In genomic region chr19:45301432-45301732, GRCm38 (mm10) we compare ENCODE assay signal across 8 mouse cellular contexts.
DNase-seq lines count a peak whose midpoint lies in the region; ATAC-seq and TF ChIP-seq lines count a peak whose summit lies in the region.

No protein-coding gene starts in this region.

- intact Hi-C loops in heart, postnatal 25 days (cut with DNase I): loop anchor here (1.0 to 5.0 kb wide), 4 partner anchors 61 to 241 kb away; partner anchors contain the start of gene Btrc

- DNase-seq in heart, postnatal 25 days (ENCODE audit: low spot score): no peak
- no peak for DNase-seq in forebrain, embryonic 11.5 days (ENCODE audit: low spot score)
- no peak for DNase-seq in liver, embryonic 13.5 days
- DNase-seq in Muller cell, postnatal 12 days (ENCODE audit: inconsistent ontology term): no peak
- DNase-seq in gastrocnemius, postnatal 25 days: no peak
- no peak for DNase-seq in right cerebral cortex, adult 18-20 months

- H3K4me1 ChIP-seq in heart, embryonic 15.5 days (replicated peaks): peaks cover 36% of the 10 kb centered on the region
- H3K4me1 ChIP-seq in ES-Bruce4 (ENCODE audit: control insufficient read depth, insufficient read depth, low read length): no peaks in the 10 kb centered on the region
- peaks cover 8% of the 10 kb centered on the region; the same call in 1 of the 2 replicates for H3K4me1 ChIP-seq in forebrain, embryonic 11.5 days (replicated peaks; ENCODE audit: control insufficient read depth, insufficient read depth, low read length)
- H3K4me1 ChIP-seq in liver, embryonic 13.5 days (replicated peaks): peaks cover 12% of the 10 kb centered on the region

- peak overlapping the region; percentile 73 for H3K27ac ChIP-seq in heart, embryonic 15.5 days
- H3K27ac ChIP-seq in ES-Bruce4 (ENCODE audit: insufficient read depth, low read length): no peak overlapping the region
- peak overlapping the region; percentile 82 for H3K27ac ChIP-seq in forebrain, embryonic 11.5 days (ENCODE audit: low read depth, low read length)
- H3K27ac ChIP-seq in liver, embryonic 13.5 days: no peak overlapping the region

- H3K36me3 ChIP-seq in heart, embryonic 15.5 days: no peaks in the 10 kb centered on the region
- no peaks in the 10 kb centered on the region for H3K36me3 ChIP-seq in ES-Bruce4 (ENCODE audit: control insufficient read depth, insufficient read depth, low read length, poor library complexity, severe bottlenecking)
- no peaks in the 10 kb centered on the region for H3K36me3 ChIP-seq in forebrain, embryonic 11.5 days (ENCODE audit: control insufficient read depth, insufficient read depth, low read length)
- no peaks in the 10 kb centered on the region for H3K36me3 ChIP-seq in liver, embryonic 13.5 days

- peaks cover 69% of the 10 kb centered on the region for H3K27me3 ChIP-seq in heart, embryonic 15.5 days
- H3K27me3 ChIP-seq in ES-Bruce4 (ENCODE audit: control insufficient read depth, insufficient read depth, low read length, poor library complexity, severe bottlenecking): peaks cover 8% of the 10 kb centered on the region
- H3K27me3 ChIP-seq in forebrain, embryonic 11.5 days (ENCODE audit: control insufficient read depth, insufficient read depth, low read length): peaks cover 64% of the 10 kb centered on the region
- peaks cover 98% of the 10 kb centered on the region for H3K27me3 ChIP-seq in liver, embryonic 13.5 days

- TF ChIP-seq CTCF in ES-Bruce4 (IDR thresholded peaks at IDR 0.05; ENCODE audit: low read depth, low read length): no peak

- H3K9ac ChIP-seq in heart, embryonic 15.5 days: peak overlapping the region; percentile 68
- H3K9ac ChIP-seq in ES-Bruce4 (ENCODE audit: low read depth, poor library complexity, severe bottlenecking): peak overlapping the region; percentile 70
- H3K9ac ChIP-seq in forebrain, embryonic 11.5 days (ENCODE audit: low read length): peak overlapping the region; percentile 66
- H3K9ac ChIP-seq in liver, embryonic 13.5 days: no peak overlapping the region

- no peak for ATAC-seq in heart, embryonic 15.5 days (replicated peaks; ENCODE audit: insufficient number of reproducible peaks, insufficient read depth, low FRiP score, low read depth)
- no peak for ATAC-seq in forebrain, embryonic 11.5 days (replicated peaks; ENCODE audit: low FRiP score)
- no peak for ATAC-seq in liver, embryonic 13.5 days (ENCODE audit: low read depth)

- H3K9me3 ChIP-seq in heart, embryonic 15.5 days (replicated peaks): no peaks in the 10 kb centered on the region
- no peaks in the 10 kb centered on the region for H3K9me3 ChIP-seq in ES-Bruce4 (replicated peaks; ENCODE audit: control insufficient read depth, insufficient read depth, low read length, poor library complexity, severe bottlenecking)
- no peaks in the 10 kb centered on the region for H3K9me3 ChIP-seq in forebrain, embryonic 11.5 days (ENCODE audit: control insufficient read depth, low read length)
- no peaks in the 10 kb centered on the region for H3K9me3 ChIP-seq in liver, embryonic 13.5 days (replicated peaks)

- peak overlapping the region; percentile 65 for H3K4me3 ChIP-seq in heart, embryonic 15.5 days
- H3K4me3 ChIP-seq in ES-Bruce4 (ENCODE audit: low read depth, low read length): peak overlapping the region; percentile 65
- H3K4me3 ChIP-seq in forebrain, embryonic 11.5 days (ENCODE audit: low read depth, low read length): peak overlapping the region; percentile 50
- peak overlapping the region; percentile 53 for H3K4me3 ChIP-seq in liver, embryonic 13.5 days (replicated peaks)

- no peak for TF ChIP-seq EP300 in ES-Bruce4 (IDR thresholded peaks at IDR 0.05; ENCODE audit: insufficient read depth, low read depth, low read length)

- WGBS in heart, embryonic 15.5 days: 5% methylated on average over 16 of the region's 16 CpGs
- WGBS in forebrain, embryonic 11.5 days: 2% methylated on average over 14 of the region's 16 CpGs
- WGBS in liver, embryonic 13.5 days (ENCODE audit: insufficient replicate concordance): 3% methylated on average over 16 of the region's 16 CpGs

- peak overlapping the region; percentile 94 for H3K4me2 ChIP-seq in heart, embryonic 15.5 days
- H3K4me2 ChIP-seq in forebrain, embryonic 11.5 days (ENCODE audit: low read depth, low read length, severe bottlenecking): peak overlapping the region; percentile 99
- peak overlapping the region; percentile 73 for H3K4me2 ChIP-seq in liver, embryonic 13.5 days

- no peak for TF ChIP-seq POLR2A in ES-Bruce4 (IDR thresholded peaks at IDR 0.05; ENCODE audit: insufficient read depth, low read length)

Comparison
In these comparisons a context has a peak if more than half of its experiments do, and no peak if none do; other contexts are left out.
1. H3K27ac ChIP-seq: peak in heart, embryonic 15.5 days (single experiment) and forebrain, embryonic 11.5 days (single experiment); none in ES-Bruce4 (single experiment) and liver, embryonic 13.5 days (single experiment).
2. Peak in every context shown above with its lines, with median percentiles within 50 percentile points of each other: H3K4me2 ChIP-seq and H3K4me3 ChIP-seq.